Mouse (Mus musculus) liver, adult 2 months (tissue): ENCODE measurements around the gene Irf3.

ENCODE experiments used
- CTCF ChIP-seq: fragments of 200-500 bp; IDR thresholded peaks from 2 replicates; pipeline ENCODE4 v1.5.1; 2011; ENCODE audit warnings: low read depth, low read length, control low read depth
- POLR2A ChIP-seq: fragments of 200-500 bp; IDR thresholded peaks from 2 replicates; pipeline ENCODE4 v1.6.1; 2011; ENCODE audit warnings: low read length, control low read depth; ENCODE audit not compliant: insufficient read depth; ENCODE audit errors: extremely low read depth

DNA sequence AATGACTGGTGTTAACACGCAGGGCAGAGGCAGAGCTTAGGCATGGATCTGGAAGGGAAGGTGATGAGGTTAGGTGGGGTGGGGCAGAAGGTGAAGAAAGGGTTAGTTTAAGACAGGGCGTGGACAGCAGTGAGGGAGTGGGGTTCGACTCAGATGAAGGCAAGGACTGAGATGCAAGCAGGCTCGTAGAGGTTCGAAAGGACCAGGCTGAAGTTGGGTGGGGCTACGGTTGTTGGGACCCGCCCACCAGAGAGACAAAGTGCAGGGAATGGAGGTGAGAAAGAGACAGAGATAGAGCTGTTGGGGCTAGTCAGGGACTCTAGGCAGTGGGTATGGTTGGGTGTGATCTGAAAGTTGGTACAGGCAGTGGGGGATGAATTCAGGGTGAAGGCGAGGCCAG lies 35.1 kb upstream of the Irf3 start:
- TF ChIP-seq CTCF (no peak), POLR2A (no peak)
